Mouse (Mus musculus) hindbrain, embryonic 16.5 days (tissue): ENCODE results near the gene Sim2. TPM values are rescaled to one million over a fixed set of nuclear protein-coding genes. Genes with fewer than 3 reads are reported as not detected.

Experiments
- ATAC-seq: fragments of 200-750 bp; cut with Nextera tagmentation; 2 replicates; pipeline ENCODE4 v1.8.0; 2017; ENCODE audit warnings: moderate TSS enrichment, moderate library complexity
- H3K27ac ChIP-seq: fragments of 300-500 bp; sonication (generic); 2 replicates; pipeline ENCODE4 v1.5.1; 2014; ENCODE audit warnings: low read depth, mild to moderate bottlenecking, control low read depth, low read length, moderate library complexity
- H3K27me3 ChIP-seq: fragments of 300-500 bp; sonication (generic); replicated peaks from 2 replicates; pipeline ENCODE4 v1.6.1; 2014; ENCODE audit warnings: low read length; ENCODE audit not compliant: control insufficient read depth, insufficient read depth
- H3K36me3 ChIP-seq: fragments of 300-500 bp; sonication (generic); 2 replicates; pipeline ENCODE4 v1.6.1; 2014; ENCODE audit warnings: mild to moderate bottlenecking, low read length, moderate library complexity, mixed read lengths; ENCODE audit not compliant: control insufficient read depth, insufficient read depth
- H3K4me1 ChIP-seq: fragments of 300-500 bp; sonication (generic); 2 replicates; pipeline ENCODE4 v1.6.1; 2014; ENCODE audit warnings: low read depth, low read length; ENCODE audit not compliant: control insufficient read depth, insufficient read depth
- H3K4me2 ChIP-seq: fragments of 300-500 bp; sonication (generic); 2 replicates; pipeline ENCODE4 v1.6.1; 2014; ENCODE audit warnings: mild to moderate bottlenecking, low read length, control low read depth, moderate library complexity
- H3K4me3 ChIP-seq: fragments of 300-500 bp; sonication (generic); 2 replicates; pipeline ENCODE4 v1.5.1; 2014; ENCODE audit warnings: mild to moderate bottlenecking, low read length, control low read depth, moderate library complexity
- H3K9ac ChIP-seq: fragments of 300-500 bp; sonication (generic); 2 replicates; pipeline ENCODE4 v1.6.1; 2014; ENCODE audit warnings: low read depth, mild to moderate bottlenecking, control low read depth, low read length, moderate library complexity
- H3K9me3 ChIP-seq: fragments of 300-500 bp; sonication (generic); 2 replicates; pipeline ENCODE4 v1.6.1; 2014; ENCODE audit warnings: mild to moderate bottlenecking, low read length, moderate library complexity; ENCODE audit not compliant: control insufficient read depth
- WGBS: fragments of 180-500 bp; shearing (Covaris S2); extraction: QIAGEN DNeasy Blood & Tissue Kit; methylation state at CpG from one replicate; pipeline ENCODE4 v1.1.7; 2014; 5-methylcytosine and 5-hydroxymethylcytosine counted together
- polyA plus RNA-seq: library from polyadenylated mRNA; unstranded; fragments of >200 nt; fragmentation: Nextera tagmentation; extraction: Ambion mirVana; gene quantifications from 2 replicates; pipeline ENCODE4 v1.2.1, GENCODE M21; 2015

Sim2 gene
- polyA plus RNA-seq, 1 experiment from 2014 or later = not detected

DNA sequence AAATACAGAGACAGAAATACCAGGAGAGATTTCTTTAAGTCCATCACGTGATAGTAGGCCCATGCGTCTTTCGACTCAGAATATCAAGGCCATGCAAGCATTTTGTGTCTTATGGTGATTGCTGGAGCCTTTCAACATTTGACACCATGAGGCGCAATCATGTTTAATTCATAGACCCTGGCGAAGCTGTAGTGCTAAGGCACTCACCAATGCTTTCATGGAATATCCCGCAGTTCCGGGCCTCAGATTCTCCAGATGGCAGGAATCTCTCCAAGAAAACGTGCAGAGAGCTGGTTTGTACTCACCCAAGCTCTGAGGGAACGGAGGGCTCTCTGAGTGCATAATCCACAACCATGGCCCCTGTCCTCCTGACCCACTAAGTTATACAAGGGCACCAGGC, 13.8 kb upstream of the Sim2 start:
- Histone ChIP-seq H3K9me3 (no peaks in the 10 kb centered on the region; the same call in 1 of the 2 replicates), H3K27me3 (peaks cover 18% of the 10 kb centered on the region), H3K9ac (no peak overlapping the region)

GRCm38 (mm10) chr16:94071468-94071867, 13.3 kb upstream of the Sim2 start:
- no peak overlapping the region for H3K27ac ChIP-seq
- H3K4me3 ChIP-seq = no peak overlapping the region
- no peak for ATAC-seq
- H3K4me2 ChIP-seq = no peak overlapping the region
- no peaks in the 10 kb centered on the region; the same call in 1 of the 2 replicates for H3K9me3 ChIP-seq
- no peaks in the 10 kb centered on the region for H3K4me1 ChIP-seq
- WGBS = 55% methylated on average over 8 of the region's 8 CpGs
- no peak overlapping the region for H3K9ac ChIP-seq
- no peaks in the 10 kb centered on the region for H3K36me3 ChIP-seq
- peaks cover 24% of the 10 kb centered on the region for H3K27me3 ChIP-seq

More for the DNA sequence above, 13.8 kb upstream of the Sim2 start:
- no peak overlapping the region for H3K27ac ChIP-seq
- no peak overlapping the region for H3K4me2 ChIP-seq
- no peaks in the 10 kb centered on the region for H3K4me1 ChIP-seq
- no peaks in the 10 kb centered on the region for H3K36me3 ChIP-seq
- ATAC-seq = no peak
- WGBS = 50% methylated on average over 9 of the region's 9 CpGs
- no peak overlapping the region for H3K4me3 ChIP-seq

- no peak overlapping the region for H3K9ac ChIP-seq
- H3K36me3 ChIP-seq = no peaks in the 10 kb centered on the region
- no peak for ATAC-seq
- no peak overlapping the region for H3K4me3 ChIP-seq
- H3K9me3 ChIP-seq = no peaks in the 10 kb centered on the region
- no peaks in the 10 kb centered on the region for H3K4me1 ChIP-seq
- H3K4me2 ChIP-seq = no peak overlapping the region
- H3K27ac ChIP-seq = no peak overlapping the region
- peaks cover 55% of the 10 kb centered on the region for H3K27me3 ChIP-seq
- 35% methylated on average over 19 of the region's 19 CpGs for WGBS
Measured at GRCm38 (mm10) chr16:94075362-94076027, 9.2 kb upstream of the Sim2 start.

DNA sequence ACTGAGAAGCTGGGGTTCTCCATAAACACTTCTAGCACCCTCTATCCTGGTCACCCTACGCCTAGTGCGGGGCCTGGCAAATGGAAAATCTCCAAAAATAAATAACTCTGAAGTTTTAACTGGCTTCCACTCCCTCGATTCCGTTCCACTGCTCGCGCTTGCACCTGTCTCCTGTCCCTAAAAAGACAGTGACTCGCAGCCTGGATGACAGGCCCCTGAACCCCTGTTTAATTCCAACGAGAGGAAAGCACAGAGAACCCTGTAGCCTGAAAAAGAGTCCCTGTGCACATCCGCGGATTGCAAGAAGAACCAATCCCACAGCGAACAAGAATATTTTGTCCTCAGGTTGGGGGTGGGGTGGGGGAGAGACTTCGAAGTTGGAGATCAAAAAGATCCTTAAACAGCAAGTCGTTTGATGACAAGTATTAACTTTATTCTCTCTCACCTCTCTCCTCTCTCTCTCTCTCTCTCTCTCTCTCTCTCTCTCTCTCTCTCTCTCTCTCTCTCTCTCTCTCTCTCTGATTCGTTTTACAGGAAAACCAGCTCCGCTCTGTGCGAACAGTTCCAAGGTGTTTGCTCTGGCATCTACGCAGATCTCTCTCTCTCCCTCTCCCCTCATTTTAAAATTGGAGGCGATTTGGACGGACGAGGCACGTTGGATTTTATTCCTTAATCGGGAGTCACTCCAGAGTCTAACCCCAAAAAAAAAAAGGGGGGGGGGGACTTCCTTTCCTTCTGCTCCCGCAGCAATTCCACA, 6.2 kb upstream of the Sim2 start:
- Histone ChIP-seq H3K27me3 (peaks cover 79% of the 10 kb centered on the region), H3K27ac (no peak overlapping the region), H3K9ac (no peak overlapping the region), H3K9me3 (no peaks in the 10 kb centered on the region), H3K4me1 (no peaks in the 10 kb centered on the region), H3K4me2 (no peak overlapping the region), H3K36me3 (no peaks in the 10 kb centered on the region), H3K4me3 (no peak overlapping the region)
- WGBS = 2% methylated on average over 23 of the region's 23 CpGs
- ATAC-seq = no peak

GRCm38 (mm10) chr16:94079075-94079855, 5.5 kb upstream of the Sim2 start:
- Histone ChIP-seq H3K27me3 (peaks cover 78% of the 10 kb centered on the region), H3K27ac (no peak overlapping the region), H3K4me3 (no peak overlapping the region), H3K4me1 (no peaks in the 10 kb centered on the region), H3K4me2 (no peak overlapping the region), H3K9me3 (no peaks in the 10 kb centered on the region), H3K9ac (no peak overlapping the region), H3K36me3 (no peaks in the 10 kb centered on the region)
- 2% methylated on average over 47 of the region's 47 CpGs for WGBS
- no peak for ATAC-seq

DNA sequence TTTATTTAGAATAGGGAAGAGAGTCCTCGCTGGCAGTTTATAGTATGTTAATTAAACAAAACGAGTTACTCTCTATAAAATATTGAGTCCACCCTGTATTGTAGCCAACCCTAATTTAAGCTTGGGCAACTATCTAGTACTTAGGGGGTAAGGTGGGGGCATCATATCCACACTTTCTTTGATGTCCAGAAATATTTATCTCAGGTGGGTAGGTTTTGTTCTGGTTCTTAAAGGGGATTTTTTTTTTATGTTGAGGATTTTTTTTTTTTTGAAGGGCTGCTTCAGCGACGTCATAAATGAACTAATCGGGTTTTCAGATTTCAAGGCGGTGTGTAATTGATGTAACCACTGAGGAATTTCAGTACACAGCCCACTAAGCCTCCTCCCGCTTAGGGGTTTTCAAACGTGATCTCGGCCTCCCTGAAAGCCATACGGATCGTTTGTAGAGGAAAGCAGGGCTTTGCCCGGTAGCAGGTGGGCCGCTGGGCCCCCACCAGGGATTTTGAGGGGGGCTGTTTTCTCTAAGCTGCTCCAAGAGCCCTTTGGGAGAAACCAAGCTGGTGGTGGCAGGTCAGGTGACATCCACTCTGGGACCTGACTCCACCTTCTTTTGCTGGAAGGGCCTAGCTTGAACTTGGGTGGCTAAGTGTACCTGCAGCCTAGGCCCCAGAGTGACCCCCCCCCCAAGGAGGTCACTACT, 4.7 kb upstream of the Sim2 start:
- Histone ChIP-seq H3K4me3 (no peak overlapping the region), H3K4me1 (peaks cover 4% of the 10 kb centered on the region; the same call in 1 of the 2 replicates), H3K27me3 (peaks cover 81% of the 10 kb centered on the region), H3K9ac (no peak overlapping the region), H3K27ac (no peak overlapping the region), H3K4me2 (no peak overlapping the region), H3K9me3 (no peaks in the 10 kb centered on the region), H3K36me3 (no peaks in the 10 kb centered on the region)
- ATAC-seq = no peak
- WGBS = 4% methylated on average over 13 of the region's 13 CpGs

- Histone ChIP-seq H3K4me3 (no peak overlapping the region), H3K27ac (no peak overlapping the region), H3K36me3 (no peaks in the 10 kb centered on the region), H3K9me3 (no peaks in the 10 kb centered on the region), H3K4me1 (peaks cover 5% of the 10 kb centered on the region; the same call in 1 of the 2 replicates), H3K4me2 (no peak overlapping the region), H3K27me3 (peaks cover 75% of the 10 kb centered on the region), H3K9ac (no peak overlapping the region)
- WGBS = 6% methylated on average over 5 of the region's 5 CpGs
- no peak for ATAC-seq
Measured at GRCm38 (mm10) chr16:94081596-94081995, 3.1 kb upstream of the Sim2 start.

GRCm38 (mm10) chr16:94081996-94082708, 2.6 kb upstream of the Sim2 start:
- WGBS = 3% methylated on average over 8 of the region's 8 CpGs
- H3K4me2 ChIP-seq = no peak overlapping the region
- no peak for ATAC-seq
- no peak overlapping the region for H3K9ac ChIP-seq
- no peaks in the 10 kb centered on the region for H3K36me3 ChIP-seq
- no peak overlapping the region for H3K27ac ChIP-seq
- peaks cover 72% of the 10 kb centered on the region for H3K27me3 ChIP-seq
- no peaks in the 10 kb centered on the region for H3K9me3 ChIP-seq
- no peak overlapping the region for H3K4me3 ChIP-seq
- peaks cover 5% of the 10 kb centered on the region; the same call in 1 of the 2 replicates for H3K4me1 ChIP-seq
